Mouse (Mus musculus): ENCODE measurements at regions not wholly inside any gene's neighbourhood (a gene's known extent, or its start where the extent isn't known, plus 50 kb on each side); places are given as distances from the start of the nearest gene placed in this dataset.
A peak's percentile ranks its signal among the peaks of the same experiment; 100 is the strongest.
"Not testable (repeated sequence)": the region's sequence is repeated elsewhere in the genome, so short reads cannot be mapped to it uniquely, and the experiment has no call there.

DNA sequence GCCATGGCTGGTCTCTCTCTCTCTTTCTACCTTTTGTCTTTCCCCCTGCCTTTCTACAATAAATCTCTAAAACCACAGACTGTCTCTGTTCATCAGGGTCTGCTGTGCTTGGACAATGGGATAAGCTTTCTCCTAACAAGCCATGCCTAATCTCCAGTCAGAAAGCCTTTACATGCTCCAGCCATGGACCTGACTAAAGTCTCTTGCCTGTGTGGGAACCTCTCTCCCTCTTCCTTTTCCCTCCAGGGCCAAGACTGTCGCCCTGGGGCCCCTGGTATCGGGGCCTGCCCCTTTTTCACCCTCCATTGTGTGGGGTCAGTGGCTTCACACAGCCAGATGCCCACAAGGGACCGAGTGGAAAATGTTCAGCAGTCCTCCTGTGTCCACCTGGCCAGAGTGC lies 1151.3 kb upstream of the Prmt6 start:
- DNase-seq: no peak

- no peak for DNase-seq
These were observed 1142.3 kb upstream of the Prmt6 start for GRCm38 (mm10) chr3:111393127-111393526.

DNA sequence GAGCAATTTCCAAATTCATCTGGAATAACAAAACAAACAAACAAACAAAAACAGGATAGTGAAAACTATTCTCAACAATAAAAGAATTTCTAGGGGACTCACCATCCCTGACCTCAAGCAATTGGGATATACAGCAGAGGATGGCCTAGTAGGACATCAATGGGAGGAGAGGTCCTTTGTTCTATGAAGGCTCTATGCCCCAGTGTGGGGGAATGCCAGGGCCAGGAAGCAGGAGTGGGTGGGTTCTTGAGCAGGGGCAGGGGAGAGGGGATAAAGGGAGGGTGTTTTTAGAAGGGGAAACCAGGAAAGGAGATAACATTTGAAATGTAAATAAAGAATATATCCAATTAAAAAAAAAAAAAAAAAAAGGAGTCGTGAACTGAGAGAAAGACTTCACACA lies 1141.9 kb upstream of the Prmt6 start:
- not testable (repeated sequence) for DNase-seq

DNA sequence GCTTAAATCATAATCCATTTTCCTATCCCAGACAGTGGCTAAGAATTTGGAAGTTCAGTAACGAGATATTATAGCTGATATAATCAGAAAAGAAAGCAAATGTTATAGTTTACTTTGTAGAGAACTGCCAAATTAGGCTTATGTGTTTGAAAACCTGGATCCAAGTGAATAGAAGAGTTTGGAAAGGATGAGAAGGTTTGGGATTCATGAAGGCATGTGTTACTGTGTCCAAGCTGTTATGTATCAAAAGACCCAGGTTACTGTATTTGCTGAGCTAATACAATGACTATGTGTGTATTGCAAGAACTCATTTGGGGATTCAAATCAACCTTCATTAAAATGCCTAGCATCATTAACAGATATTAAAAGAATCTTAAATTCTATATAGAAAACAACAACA lies 1135.9 kb upstream of the Prmt6 start:
- DNase-seq: no peak

- DNase-seq: peak; percentile 49
These were observed 1135.5 kb upstream of the Prmt6 start for GRCm38 (mm10) chr3:111386334-111386733.

DNA sequence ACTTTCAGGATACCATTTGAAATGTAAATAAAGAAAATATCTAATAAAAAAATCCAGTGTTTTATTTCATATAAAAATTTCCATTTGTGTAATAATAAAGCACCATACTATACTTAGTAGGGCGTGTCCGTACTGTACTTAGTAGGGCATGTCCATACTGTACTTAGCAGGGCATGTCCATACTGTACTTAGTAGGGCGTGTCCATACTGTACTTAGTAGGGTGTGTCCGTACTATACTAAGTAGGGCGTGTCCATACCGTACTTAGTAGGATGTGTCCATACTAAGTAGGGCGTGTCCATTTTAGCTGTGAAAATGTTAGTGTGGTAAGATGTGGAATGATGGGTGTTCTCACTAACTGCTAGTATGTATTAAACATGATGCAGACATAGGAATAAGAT lies 1134.8 kb upstream of the Prmt6 start:
- no peak for DNase-seq

GRCm38 (mm10) chr3:111371259-111371658 lies 1120.5 kb upstream of the Prmt6 start:
- no peak for DNase-seq

DNA sequence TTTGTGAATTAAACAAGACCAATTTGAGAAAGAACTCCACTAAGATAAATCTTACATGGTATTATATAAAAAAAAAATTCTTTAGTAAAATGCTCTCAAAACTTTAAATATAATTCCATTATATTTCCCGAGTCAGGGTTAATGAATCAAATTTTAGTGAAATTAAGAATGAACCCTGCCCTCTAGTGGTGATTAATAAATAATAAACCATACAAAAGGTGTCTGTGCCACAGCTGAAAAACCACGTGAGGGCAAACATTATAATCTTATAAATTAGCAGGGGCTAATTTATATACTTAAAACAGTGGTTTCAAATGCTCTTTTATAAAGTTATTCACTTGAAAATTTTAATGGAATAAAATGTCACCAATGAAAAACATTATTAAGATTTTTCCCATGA lies 1087.4 kb upstream of the Prmt6 start:
- DNase-seq: no peak

- no peak for DNase-seq
These were observed 1040.3 kb upstream of the Prmt6 start for GRCm38 (mm10) chr3:111291018-111291538.

GRCm38 (mm10) chr3:111281584-111281983 lies 1030.8 kb upstream of the Prmt6 start:
- DNase-seq: no peak
